ENCODE assay signal across 11 mouse cellular contexts in the genomic region with DNA sequence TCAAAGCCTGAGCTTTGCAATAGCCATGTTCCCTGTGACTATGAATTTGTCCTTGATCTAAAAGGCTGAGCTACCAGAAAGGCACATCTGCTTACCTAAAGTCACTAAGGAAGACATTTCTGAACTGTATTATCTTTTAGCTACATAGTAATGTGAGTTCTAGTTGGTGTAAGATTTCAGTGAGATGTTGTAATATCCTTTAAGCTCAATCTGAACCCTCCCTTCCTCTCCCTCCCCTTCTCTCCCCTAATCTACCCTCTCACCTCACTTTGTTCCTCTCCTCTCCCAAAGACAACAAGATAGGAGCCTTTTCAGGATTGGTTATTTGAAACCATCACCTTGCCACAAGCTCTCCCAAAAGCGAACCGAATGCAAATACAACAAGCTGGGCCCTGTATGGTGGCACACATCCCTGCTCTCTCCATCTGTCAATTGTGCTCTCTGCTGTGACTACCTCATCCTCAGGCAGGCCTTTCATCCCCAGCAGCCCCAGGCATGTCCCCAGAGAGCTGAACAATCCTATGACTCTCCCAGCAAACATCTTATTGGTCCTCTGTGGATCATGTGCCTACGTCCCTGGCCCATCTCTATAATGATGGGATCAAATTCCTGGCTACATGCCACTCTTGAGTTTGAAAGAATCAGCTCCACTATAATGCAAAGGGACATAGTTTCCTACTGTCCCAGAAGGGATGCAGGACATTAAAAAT. TPM values are rescaled to one million over a fixed set of nuclear protein-coding genes. Genes with fewer than 3 reads are reported as not detected.
DNase-seq lines count a peak whose midpoint lies in the region; ATAC-seq lines count a peak whose summit lies in the region.
"Had no signal": no experiment of that assay in that cellular context is flagged by ENCODE, and none has a peak within 500 bp of the region (broad histone marks: within the 10 kb centered on the region; RNA-seq: fewer than 3 reads in every experiment).

No protein-coding gene starts in this region.

- H3K36me3 ChIP-seq in lung, embryonic 15.5 days, result no peaks in the 10 kb centered on the region
- no peaks in the 10 kb centered on the region for H3K36me3 ChIP-seq in embryonic facial prominence, embryonic 15.5 days
- H3K36me3 ChIP-seq in midbrain, embryonic 13.5 days, result no peaks in the 10 kb centered on the region
- H3K36me3 ChIP-seq: liver, embryonic 12.5 days had no signal

- no peak overlapping the region for H3K27ac ChIP-seq in lung, embryonic 15.5 days
- H3K27ac ChIP-seq in embryonic facial prominence, embryonic 15.5 days (replicated peaks), result no peak overlapping the region
- peak overlapping the region; percentile 51; the same call in 1 of the 2 replicates for H3K27ac ChIP-seq in midbrain, embryonic 13.5 days
- H3K27ac ChIP-seq: liver, embryonic 12.5 days had no signal

- H3K9ac ChIP-seq in lung, embryonic 15.5 days, result no peak overlapping the region
- no peak overlapping the region for H3K9ac ChIP-seq in embryonic facial prominence, embryonic 15.5 days
- H3K9ac ChIP-seq in midbrain, embryonic 13.5 days (replicated peaks), result no peak overlapping the region
- H3K9ac ChIP-seq: liver, embryonic 12.5 days had no signal

- no peak overlapping the region for H3K4me2 ChIP-seq in lung, embryonic 15.5 days
- H3K4me2 ChIP-seq in embryonic facial prominence, embryonic 15.5 days (replicated peaks), result no peak overlapping the region
- H3K4me2 ChIP-seq in midbrain, embryonic 13.5 days (replicated peaks), result no peak overlapping the region
- H3K4me2 ChIP-seq: liver, embryonic 12.5 days had no signal

- DNase-seq in lung, postnatal 4 days, result no peak
- DNase-seq in brain, adult 2 months (ENCODE audit: low read depth, low spot score), result peak; percentile 83
- no peak for DNase-seq in frontal cortex, postnatal 10 days (ENCODE audit: low spot score in 2 of 2)
- DNase-seq in kidney, postnatal 10 days, result no peak
- no peak for DNase-seq in adrenal gland, postnatal 10 days
- DNase-seq: heart, postnatal 36 days had no signal

- ATAC-seq in lung, embryonic 15.5 days (ENCODE audit: borderline replicate concordance, extremely low read depth, low FRiP score, low TSS enrichment), result peak; percentile 21; the same call in 1 of the 2 replicates
- ATAC-seq in embryonic facial prominence, embryonic 15.5 days (ENCODE audit: insufficient number of reproducible peaks, low FRiP score, low TSS enrichment, low read depth), result peak; percentile 66; the same call in 1 of the 2 replicates
- peak; percentile 93 for ATAC-seq in midbrain, embryonic 13.5 days
- ATAC-seq: liver, embryonic 12.5 days; Patski had no signal

- WGBS in lung, embryonic 15.5 days, result 40% methylated on average over 3 of the region's 3 CpGs
- 28% methylated on average over 3 of the region's 3 CpGs for WGBS in embryonic facial prominence, embryonic 15.5 days
- WGBS in midbrain, embryonic 13.5 days, result 56% methylated on average over 3 of the region's 3 CpGs

- no peaks in the 10 kb centered on the region for H3K27me3 ChIP-seq in lung, embryonic 15.5 days
- H3K27me3 ChIP-seq in embryonic facial prominence, embryonic 15.5 days, result no peaks in the 10 kb centered on the region
- H3K27me3 ChIP-seq in midbrain, embryonic 13.5 days, result no peaks in the 10 kb centered on the region
- H3K27me3 ChIP-seq: liver, embryonic 12.5 days; Patski had no signal

- no peaks in the 10 kb centered on the region for H3K9me3 ChIP-seq in lung, embryonic 15.5 days
- no peaks in the 10 kb centered on the region for H3K9me3 ChIP-seq in embryonic facial prominence, embryonic 15.5 days (replicated peaks)
- no peaks in the 10 kb centered on the region for H3K9me3 ChIP-seq in midbrain, embryonic 13.5 days
- H3K9me3 ChIP-seq: liver, embryonic 12.5 days had no signal

- peaks cover 10% of the 10 kb centered on the region for H3K4me1 ChIP-seq in lung, embryonic 15.5 days
- H3K4me1 ChIP-seq in embryonic facial prominence, embryonic 15.5 days, result peaks cover 21% of the 10 kb centered on the region
- 0 out of 2 replicates have a peak, but pooled peaks cover 8% of the 10 kb centered on the region for H3K4me1 ChIP-seq in midbrain, embryonic 13.5 days (replicated peaks)
- H3K4me1 ChIP-seq: liver, embryonic 12.5 days had no signal

- H3K4me3 ChIP-seq in lung, embryonic 15.5 days, result no peak overlapping the region
- no peak overlapping the region for H3K4me3 ChIP-seq in embryonic facial prominence, embryonic 15.5 days (replicated peaks)
- no peak overlapping the region for H3K4me3 ChIP-seq in midbrain, embryonic 13.5 days (replicated peaks)
- H3K4me3 ChIP-seq: liver, embryonic 12.5 days had no signal

RNA-seq across cellular contexts. Expression of gene Snn, which starts 39.2 kb away (rescaled TPM):
- polyA plus RNA-seq in lung, embryonic 15.5 days (2015; fragmentation: Nextera tagmentation; extraction: Ambion mirVana), result 47.2 and 47.6 TPM in 2 replicates
- 43.4 and 44.4 TPM in 2 replicates for polyA plus RNA-seq in embryonic facial prominence, embryonic 15.5 days (2015; fragmentation: Nextera tagmentation; extraction: Ambion mirVana)
- 133 and 140 TPM in 2 replicates for polyA plus RNA-seq in midbrain, embryonic 13.5 days (2015; fragmentation: Nextera tagmentation; extraction: Ambion mirVana)
- 10 to 100 TPM; 23.2 to 27.3 TPM for total RNA-seq in adrenal gland, postnatal 10 days (2021)

RNA-seq across cellular contexts. Expression of gene Litaf, which starts 44.4 kb away (rescaled TPM):
- polyA plus RNA-seq in lung, embryonic 15.5 days (2015; fragmentation: Nextera tagmentation; extraction: Ambion mirVana), result 109 and 111 TPM in 2 replicates
- 107 and 110 TPM in 2 replicates for polyA plus RNA-seq in embryonic facial prominence, embryonic 15.5 days (2015; fragmentation: Nextera tagmentation; extraction: Ambion mirVana)
- 31.5 and 33.5 TPM in 2 replicates for polyA plus RNA-seq in midbrain, embryonic 13.5 days (2015; fragmentation: Nextera tagmentation; extraction: Ambion mirVana)
- total RNA-seq in adrenal gland, postnatal 10 days (2021), result 10 to 100 TPM; 47.5 to 51.3 TPM

Comparison
In these comparisons a context has a peak if more than half of its experiments do, and no peak if none do; other contexts are left out.
1. ATAC-seq: peak in every context shown above with its lines; median percentile 93 in midbrain, embryonic 13.5 days; 66 in embryonic facial prominence, embryonic 15.5 days; 21 in lung, embryonic 15.5 days.